Mouse (Mus musculus): ENCODE measurements around the gene Megf11. TPM values are rescaled to one million over a fixed set of nuclear protein-coding genes. Genes with fewer than 3 reads are reported as not detected.
"Not testable (repeated sequence)": the region's sequence is repeated elsewhere in the genome, so short reads cannot be mapped to it uniquely, and the experiment has no call there.

Gene Megf11
- polyA plus RNA-seq, 1 experiment from 2014 or later = 0.97 TPM

- ATAC-seq (ENCODE audit: insufficient number of reproducible peaks, insufficient read depth, low FRiP score, low TSS enrichment, low read depth) = no peak
These were observed 85.9 kb downstream of the Megf11 start for GRCm38 (mm10) chr9:64471336-64471735.

GRCm38 (mm10) chr9:64472165-64472564 lies 86.7 kb downstream of the Megf11 start:
- H3K36me3 ChIP-seq = no peaks in the 10 kb centered on the region

More at GRCm38 (mm10) chr9:64471336-64471735, 85.9 kb downstream of the Megf11 start:
- no peak overlapping the region for H3K4me3 ChIP-seq (replicated peaks)
- H3K4me1 ChIP-seq (replicated peaks) = peaks cover 39% of the 10 kb centered on the region
- no peak overlapping the region for H3K9ac ChIP-seq (replicated peaks)
- 83% methylated on average over 3 of the region's 3 CpGs for WGBS
- no peak overlapping the region for H3K4me2 ChIP-seq
- peaks cover 3% of the 10 kb centered on the region; the same call in 1 of the 2 replicates for H3K27me3 ChIP-seq
- H3K9me3 ChIP-seq = no peaks in the 10 kb centered on the region
- H3K36me3 ChIP-seq = no peaks in the 10 kb centered on the region
- no peak overlapping the region for H3K27ac ChIP-seq

GRCm38 (mm10) chr9:64472743-64473142 lies 87.3 kb downstream of the Megf11 start:
- H3K27me3 ChIP-seq = peaks cover 3% of the 10 kb centered on the region; the same call in 1 of the 2 replicates
- no peak overlapping the region for H3K27ac ChIP-seq
- H3K9ac ChIP-seq (replicated peaks) = no peak overlapping the region
- H3K4me3 ChIP-seq (replicated peaks) = no peak overlapping the region
- no peak overlapping the region for H3K4me2 ChIP-seq
- H3K9me3 ChIP-seq = no peaks in the 10 kb centered on the region
- no peak for ATAC-seq (ENCODE audit: insufficient number of reproducible peaks, insufficient read depth, low FRiP score, low TSS enrichment, low read depth)
- 49% methylated on average over 6 of the region's 6 CpGs for WGBS
- H3K36me3 ChIP-seq = no peaks in the 10 kb centered on the region
- H3K4me1 ChIP-seq (replicated peaks) = peaks cover 44% of the 10 kb centered on the region

More at GRCm38 (mm10) chr9:64472165-64472564, 86.7 kb downstream of the Megf11 start:
- Histone ChIP-seq H3K4me3 (replicated peaks) (no peak overlapping the region), H3K27me3 (peaks cover 3% of the 10 kb centered on the region; the same call in 1 of the 2 replicates), H3K4me2 (no peak overlapping the region), H3K27ac (no peak overlapping the region), H3K4me1 (replicated peaks) (peaks cover 40% of the 10 kb centered on the region), H3K9me3 (no peaks in the 10 kb centered on the region), H3K9ac (replicated peaks) (no peak overlapping the region)
- ATAC-seq (ENCODE audit: insufficient number of reproducible peaks, insufficient read depth, low FRiP score, low TSS enrichment, low read depth) = no peak
- 50% methylated on average over 2 of the region's 2 CpGs for WGBS

GRCm38 (mm10) chr9:64473170-64473569 lies 87.7 kb downstream of the Megf11 start:
- Histone ChIP-seq H3K9me3 (no peaks in the 10 kb centered on the region), H3K4me1 (replicated peaks) (peaks cover 44% of the 10 kb centered on the region), H3K9ac (replicated peaks) (no peak overlapping the region), H3K4me3 (replicated peaks) (no peak overlapping the region), H3K36me3 (no peaks in the 10 kb centered on the region), H3K4me2 (no peak overlapping the region), H3K27me3 (peaks cover 7% of the 10 kb centered on the region; the same call in 1 of the 2 replicates), H3K27ac (no peak overlapping the region)
- ATAC-seq (ENCODE audit: insufficient number of reproducible peaks, insufficient read depth, low FRiP score, low TSS enrichment, low read depth) = no peak
- WGBS = 35% methylated on average over 2 of the region's 2 CpGs

GRCm38 (mm10) chr9:64473695-64474094 lies 88.3 kb downstream of the Megf11 start:
- Histone ChIP-seq H3K27me3 (peaks cover 8% of the 10 kb centered on the region; the same call in 1 of the 2 replicates), H3K4me3 (replicated peaks) (no peak overlapping the region), H3K4me1 (replicated peaks) (peaks cover 44% of the 10 kb centered on the region), H3K4me2 (no peak overlapping the region), H3K27ac (no peak overlapping the region), H3K9ac (replicated peaks) (no peak overlapping the region), H3K36me3 (no peaks in the 10 kb centered on the region), H3K9me3 (no peaks in the 10 kb centered on the region)
- 44% methylated on average over 4 of the region's 4 CpGs for WGBS
- no peak for ATAC-seq (ENCODE audit: insufficient number of reproducible peaks, insufficient read depth, low FRiP score, low TSS enrichment, low read depth)

GRCm38 (mm10) chr9:64474142-64474541 lies 88.7 kb downstream of the Megf11 start:
- Histone ChIP-seq H3K27me3 (peaks cover 8% of the 10 kb centered on the region; the same call in 1 of the 2 replicates), H3K36me3 (no peaks in the 10 kb centered on the region), H3K9ac (replicated peaks) (no peak overlapping the region), H3K4me1 (replicated peaks) (peaks cover 44% of the 10 kb centered on the region), H3K4me3 (replicated peaks) (no peak overlapping the region), H3K27ac (no peak overlapping the region), H3K4me2 (no peak overlapping the region), H3K9me3 (no peaks in the 10 kb centered on the region)
- 34% methylated on average over 4 of the region's 4 CpGs for WGBS
- no peak for ATAC-seq (ENCODE audit: insufficient number of reproducible peaks, insufficient read depth, low FRiP score, low TSS enrichment, low read depth)

GRCm38 (mm10) chr9:64475942-64476341 lies 90.5 kb downstream of the Megf11 start:
- H3K4me1 ChIP-seq (replicated peaks) = peaks cover 44% of the 10 kb centered on the region
- H3K27ac ChIP-seq = no peak overlapping the region

GRCm38 (mm10) chr9:64477397-64477796 lies 92.0 kb downstream of the Megf11 start:
- not testable (repeated sequence) for H3K27me3 ChIP-seq; H3K9me3 ChIP-seq; H3K4me2 ChIP-seq; H3K36me3 ChIP-seq; H3K9ac ChIP-seq (replicated peaks); H3K4me3 ChIP-seq (replicated peaks); ATAC-seq (ENCODE audit: insufficient number of reproducible peaks, insufficient read depth, low FRiP score, low TSS enrichment, low read depth); H3K27ac ChIP-seq
- peaks cover 49% of the 10 kb centered on the region for H3K4me1 ChIP-seq (replicated peaks)
- WGBS = 57% methylated on average over 7 of the region's 7 CpGs

More at GRCm38 (mm10) chr9:64475942-64476341, 90.5 kb downstream of the Megf11 start:
- Histone ChIP-seq H3K27me3 (peaks cover 8% of the 10 kb centered on the region; the same call in 1 of the 2 replicates), H3K4me3 (replicated peaks) (no peak overlapping the region), H3K9ac (replicated peaks) (no peak overlapping the region), H3K4me2 (no peak overlapping the region), H3K9me3 (no peaks in the 10 kb centered on the region), H3K36me3 (no peaks in the 10 kb centered on the region)
- 15% methylated on average over 2 of the region's 2 CpGs for WGBS
- ATAC-seq (ENCODE audit: insufficient number of reproducible peaks, insufficient read depth, low FRiP score, low TSS enrichment, low read depth) = no peak

GRCm38 (mm10) chr9:64482126-64482525 lies 96.7 kb downstream of the Megf11 start:
- 75% methylated on average over 5 of the region's 5 CpGs for WGBS
- no peak for ATAC-seq (ENCODE audit: insufficient number of reproducible peaks, insufficient read depth, low FRiP score, low TSS enrichment, low read depth)
- H3K9ac ChIP-seq (replicated peaks) = no peak overlapping the region

GRCm38 (mm10) chr9:64487377-64487776 lies 102.0 kb downstream of the Megf11 start:
- peaks cover 4% of the 10 kb centered on the region; the same call in 1 of the 2 replicates for H3K27me3 ChIP-seq
- H3K27ac ChIP-seq = no peak overlapping the region
- no peak overlapping the region for H3K9ac ChIP-seq (replicated peaks)
- no peaks in the 10 kb centered on the region for H3K9me3 ChIP-seq
- ATAC-seq (ENCODE audit: insufficient number of reproducible peaks, insufficient read depth, low FRiP score, low TSS enrichment, low read depth) = no peak
- no peaks in the 10 kb centered on the region for H3K4me1 ChIP-seq (replicated peaks)
- 68% methylated on average over 4 of the region's 4 CpGs for WGBS
- no peak overlapping the region for H3K4me2 ChIP-seq
- H3K4me3 ChIP-seq (replicated peaks) = no peak overlapping the region
- no peaks in the 10 kb centered on the region for H3K36me3 ChIP-seq

More at GRCm38 (mm10) chr9:64482126-64482525, 96.7 kb downstream of the Megf11 start:
- H3K9me3 ChIP-seq = no peaks in the 10 kb centered on the region
- H3K4me1 ChIP-seq (replicated peaks) = peaks cover 9% of the 10 kb centered on the region; the same call in 1 of the 2 replicates
- peaks cover 5% of the 10 kb centered on the region; the same call in 1 of the 2 replicates for H3K27me3 ChIP-seq
- no peak overlapping the region for H3K4me2 ChIP-seq
- H3K36me3 ChIP-seq = no peaks in the 10 kb centered on the region
- H3K27ac ChIP-seq = no peak overlapping the region
- H3K4me3 ChIP-seq (replicated peaks) = no peak overlapping the region

GRCm38 (mm10) chr9:64494647-64495046 lies 109.2 kb downstream of the Megf11 start:
- Histone ChIP-seq H3K27ac (no peak overlapping the region), H3K36me3 (no peaks in the 10 kb centered on the region), H3K4me2 (no peak overlapping the region), H3K9me3 (no peaks in the 10 kb centered on the region), H3K4me3 (replicated peaks) (no peak overlapping the region), H3K4me1 (replicated peaks) (peaks cover 3% of the 10 kb centered on the region; the same call in 1 of the 2 replicates), H3K9ac (replicated peaks) (no peak overlapping the region), H3K27me3 (0 out of 2 replicates have a peak, but pooled peaks cover 4% of the 10 kb centered on the region)
- ATAC-seq (ENCODE audit: insufficient number of reproducible peaks, insufficient read depth, low FRiP score, low TSS enrichment, low read depth) = no peak
- 87% methylated on average over 6 of the region's 6 CpGs for WGBS

- no peak overlapping the region for H3K27ac ChIP-seq
- H3K36me3 ChIP-seq = no peaks in the 10 kb centered on the region
- no peak for ATAC-seq (ENCODE audit: insufficient number of reproducible peaks, insufficient read depth, low FRiP score, low TSS enrichment, low read depth)
- no peaks in the 10 kb centered on the region for H3K9me3 ChIP-seq
- WGBS = 72% methylated on average over 5 of the region's 5 CpGs
- H3K27me3 ChIP-seq = 0 out of 2 replicates have a peak, but pooled peaks cover 4% of the 10 kb centered on the region
- no peak overlapping the region for H3K9ac ChIP-seq (replicated peaks)
- no peak overlapping the region for H3K4me3 ChIP-seq (replicated peaks)
- no peak overlapping the region for H3K4me2 ChIP-seq
- peaks cover 14% of the 10 kb centered on the region for H3K4me1 ChIP-seq (replicated peaks)
These were observed 113.5 kb downstream of the Megf11 start for GRCm38 (mm10) chr9:64498929-64499328.

Data from limb, embryonic 12.5 days (tissue).